Mouse (Mus musculus) kidney, embryonic 14.5 days (tissue): ENCODE data around the gene Gna15. TPM values are rescaled to one million over a fixed set of nuclear protein-coding genes. Genes with fewer than 3 reads are reported as not detected.
A peak's percentile ranks its signal among the peaks of the same experiment; 100 is the strongest.

Experiments
- ATAC-seq: fragments of 200-750 bp; cut with Nextera tagmentation; 2 replicates; pipeline ENCODE4 v1.8.0; 2017; ENCODE audit warnings: moderate number of reproducible peaks, mild to moderate bottlenecking, moderate TSS enrichment, moderate library complexity; ENCODE audit not compliant: low FRiP score, low TSS enrichment
- H3K27ac ChIP-seq: fragments of 300-500 bp; sonication (generic); 2 replicates; pipeline ENCODE4 v1.5.1; 2014; ENCODE audit warnings: low read depth, mild to moderate bottlenecking, low read length, moderate library complexity, mixed read lengths
- H3K27me3 ChIP-seq: fragments of 300-500 bp; sonication (generic); 2 replicates; pipeline ENCODE4 v1.6.1; 2014; ENCODE audit warnings: mild to moderate bottlenecking, low read length; ENCODE audit not compliant: control insufficient read depth, insufficient read depth
- H3K36me3 ChIP-seq: fragments of 300-500 bp; sonication (generic); 2 replicates; pipeline ENCODE4 v1.6.1; 2014; ENCODE audit warnings: low read length, mixed read lengths; ENCODE audit not compliant: control insufficient read depth, insufficient read depth
- H3K4me1 ChIP-seq: fragments of 300-500 bp; sonication (generic); 2 replicates; pipeline ENCODE4 v1.6.1; 2014; ENCODE audit warnings: low read length, mixed read lengths; ENCODE audit not compliant: control insufficient read depth, insufficient read depth
- H3K4me2 ChIP-seq: fragments of 300-500 bp; sonication (generic); replicated peaks from 2 replicates; pipeline ENCODE4 v1.6.1; 2014; ENCODE audit warnings: low read depth, mild to moderate bottlenecking, low read length
- H3K4me3 ChIP-seq: fragments of 300-500 bp; sonication (generic); 2 replicates; pipeline ENCODE4 v1.5.1; 2014; ENCODE audit warnings: mild to moderate bottlenecking, low read length
- H3K9ac ChIP-seq: fragments of 300-500 bp; sonication (generic); 2 replicates; pipeline ENCODE4 v1.6.1; 2014; ENCODE audit warnings: low read depth, mild to moderate bottlenecking, low read length, moderate library complexity
- H3K9me3 ChIP-seq: fragments of 300-500 bp; sonication (generic); 2 replicates; pipeline ENCODE4 v1.6.1; 2016; ENCODE audit warnings: low read length; ENCODE audit not compliant: control insufficient read depth
- WGBS: fragments of 180-500 bp; shearing (Covaris S2); extraction: QIAGEN DNeasy Blood & Tissue Kit; methylation state at CpG from one replicate; pipeline ENCODE4 v1.1.7; 2014; 5-methylcytosine and 5-hydroxymethylcytosine counted together
- polyA plus RNA-seq: library from polyadenylated mRNA; unstranded; fragments of >200 nt; fragmentation: Nextera tagmentation; extraction: Ambion mirVana; gene quantifications from 2 replicates; pipeline ENCODE4 v1.2.1, GENCODE M21; 2014

Gene Gna15
- polyA plus RNA-seq, 1 experiment from 2014 or later: 0.60 TPM

DNA sequence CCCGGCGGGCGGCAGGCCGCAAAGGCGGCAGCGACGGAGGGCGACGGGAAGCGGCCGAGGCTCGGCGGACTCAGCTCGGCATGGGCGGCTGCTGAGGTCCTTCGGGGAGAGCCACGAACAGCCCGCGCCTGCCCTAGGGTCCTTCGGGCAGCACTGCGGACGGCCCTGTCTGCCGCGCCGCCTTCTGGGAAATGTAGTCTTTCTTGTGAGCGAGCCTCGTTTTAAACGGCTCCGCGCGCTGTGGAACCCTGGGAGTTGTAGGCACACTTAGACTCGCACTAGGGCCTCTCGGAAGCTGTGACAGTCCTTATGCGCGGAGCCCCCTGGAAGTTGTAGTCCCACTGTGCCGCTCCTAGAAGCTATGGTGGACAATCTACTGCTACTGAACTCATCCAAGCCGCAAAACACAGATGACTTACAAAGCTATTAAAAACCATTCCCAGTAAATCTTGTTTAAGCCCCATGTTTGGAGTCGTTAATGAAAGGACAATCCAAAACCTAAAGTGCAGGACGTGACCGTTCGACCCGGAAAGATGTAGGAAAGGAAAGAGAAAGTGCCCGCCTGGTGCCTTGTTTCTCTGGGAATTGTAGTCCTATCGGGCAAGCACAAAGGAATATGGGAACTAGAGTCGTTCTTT is 27.6 kb downstream of the Gna15 start, which contains the start of gene Ncln:
Ncln (minus strand) TSS at position 129 of the 638 bp plus-strand sequence.
- ATAC-seq: peak; percentile 95
- Histone ChIP-seq H3K9me3 (no peaks in the 10 kb centered on the region), H3K4me1 (peaks cover 11% of the 10 kb centered on the region), H3K27me3 (no peaks in the 10 kb centered on the region), H3K4me3 (peak within 1 kb of the TSS; percentile 78), H3K36me3 (peaks cover 26% of the 10 kb centered on the region), H3K27ac (peak within 1 kb of the TSS; percentile 48; the same call in 1 of the 2 replicates), H3K4me2 (peak within 1 kb of the TSS; percentile 96), H3K9ac (peak within 1 kb of the TSS; percentile 83)
- WGBS: under 1% methylated on average over 32 of the region's 45 CpGs

DNA sequence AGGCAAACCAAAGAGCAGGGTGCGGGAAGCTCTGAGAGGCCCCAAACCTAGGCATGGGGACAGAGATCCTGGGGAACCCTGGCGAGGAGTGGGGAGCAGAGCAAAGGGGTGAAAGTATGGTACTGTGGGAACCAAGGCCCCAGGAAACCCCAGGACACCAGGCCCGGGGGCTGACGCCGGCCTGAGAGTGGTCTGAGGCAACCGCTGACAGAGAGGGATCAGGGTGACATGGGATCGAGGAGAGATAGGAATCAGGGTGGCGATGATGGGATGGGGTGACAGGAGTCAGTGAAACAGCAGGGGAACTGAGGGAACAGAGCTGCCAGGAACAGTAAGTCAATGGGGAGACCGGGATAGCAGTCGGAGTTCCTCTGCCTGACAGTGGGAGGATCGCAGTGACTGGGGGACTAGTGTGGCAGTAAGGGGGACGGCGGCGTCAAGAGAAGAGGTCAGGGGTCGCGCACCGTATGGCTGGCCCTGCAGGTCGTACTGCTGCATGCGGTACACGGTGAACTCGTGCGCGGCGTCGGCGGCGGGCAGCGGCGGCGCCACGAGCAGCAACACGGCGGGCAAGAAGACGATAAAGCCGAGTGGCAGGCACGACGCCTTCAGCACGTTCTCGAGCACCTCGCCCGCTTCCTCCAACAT is 28.3 kb downstream of the Gna15 start:
- peak overlapping the region; percentile 96 for H3K4me2 ChIP-seq
- H3K27me3 ChIP-seq: no peaks in the 10 kb centered on the region
- peak overlapping the region; percentile 83 for H3K9ac ChIP-seq
- peaks cover 32% of the 10 kb centered on the region for H3K36me3 ChIP-seq
- peak overlapping the region; percentile 38; the same call in 1 of the 2 replicates for H3K27ac ChIP-seq
- H3K4me3 ChIP-seq: peak overlapping the region; percentile 78
- H3K9me3 ChIP-seq: no peaks in the 10 kb centered on the region
- ATAC-seq: peak; percentile 17
- WGBS: 1% methylated on average over 38 of the region's 41 CpGs
- peaks cover 11% of the 10 kb centered on the region for H3K4me1 ChIP-seq

DNA sequence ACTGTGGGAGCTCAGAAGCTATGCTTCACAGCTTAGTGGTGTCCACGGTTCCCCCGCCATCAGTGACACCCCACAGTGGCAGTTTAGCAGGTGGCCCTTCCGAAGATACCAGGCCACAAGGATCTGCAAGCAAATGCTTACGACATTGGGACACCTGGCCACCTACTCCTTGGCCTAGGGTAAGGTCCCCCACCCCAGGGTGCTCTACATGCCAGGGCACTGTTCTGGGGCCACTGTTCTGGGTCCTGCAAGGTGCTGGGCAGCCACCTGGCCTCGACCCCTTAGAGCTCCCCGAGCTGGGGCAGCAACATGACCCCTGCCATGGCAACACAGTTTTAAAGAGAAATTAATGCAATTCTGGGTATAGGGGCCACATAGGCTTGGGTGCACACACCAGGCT is 28.9 kb downstream of the Gna15 start:
- H3K9ac ChIP-seq: peak overlapping the region; percentile 83
- no peaks in the 10 kb centered on the region for H3K27me3 ChIP-seq
- H3K4me1 ChIP-seq: peaks cover 11% of the 10 kb centered on the region
- ATAC-seq: no peak
- H3K4me2 ChIP-seq: peak overlapping the region; percentile 96
- no peak overlapping the region for H3K27ac ChIP-seq
- H3K9me3 ChIP-seq: no peaks in the 10 kb centered on the region
- H3K36me3 ChIP-seq: peaks cover 38% of the 10 kb centered on the region
- peak overlapping the region; percentile 78 for H3K4me3 ChIP-seq
- 73% methylated on average over 6 of the region's 6 CpGs for WGBS

GRCm38 (mm10) chr10:81494260-81495041 is 29.6 kb downstream of the Gna15 start:
- peaks cover 11% of the 10 kb centered on the region for H3K4me1 ChIP-seq
- no peak overlapping the region for H3K27ac ChIP-seq
- no peaks in the 10 kb centered on the region for H3K9me3 ChIP-seq
- peak overlapping the region; percentile 78; the same call in 1 of the 2 replicates for H3K4me3 ChIP-seq
- WGBS: 75% methylated on average over 11 of the region's 11 CpGs
- peaks cover 45% of the 10 kb centered on the region for H3K36me3 ChIP-seq
- H3K27me3 ChIP-seq: no peaks in the 10 kb centered on the region
- ATAC-seq: no peak
- H3K9ac ChIP-seq: peak overlapping the region; percentile 83; the same call in 1 of the 2 replicates
- no peak overlapping the region for H3K4me2 ChIP-seq

DNA sequence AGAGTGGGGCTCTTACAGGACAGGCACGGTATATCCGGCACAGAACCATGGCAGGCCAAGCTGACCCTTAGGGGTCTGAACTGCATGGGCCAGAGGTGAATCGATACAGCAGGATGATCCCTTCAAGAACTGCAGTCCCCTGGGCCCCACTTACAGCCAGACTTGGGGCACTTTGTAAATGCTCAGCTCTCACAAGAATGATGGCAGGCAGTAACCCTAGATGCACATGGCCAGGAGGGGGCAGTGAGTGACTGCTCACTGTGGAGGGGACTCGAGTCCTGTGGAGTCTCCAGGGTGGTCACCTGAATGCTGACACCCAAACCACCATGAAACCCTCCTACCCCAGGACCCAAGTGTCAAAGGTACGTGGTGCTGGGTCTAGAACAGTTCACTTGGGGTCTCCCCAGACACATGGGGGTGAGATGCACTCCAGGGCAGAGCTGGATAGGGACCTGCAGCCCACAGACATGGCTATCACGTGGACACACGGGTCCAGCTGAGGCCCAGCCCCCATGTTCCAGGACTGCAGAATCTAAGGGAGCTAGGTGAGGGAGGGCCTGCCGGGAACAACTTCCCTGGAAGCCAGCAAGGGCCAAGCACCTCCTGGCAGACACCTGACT is 30.3 kb downstream of the Gna15 start:
- no peak overlapping the region for H3K9ac ChIP-seq
- peaks cover 52% of the 10 kb centered on the region for H3K36me3 ChIP-seq
- no peaks in the 10 kb centered on the region for H3K9me3 ChIP-seq
- no peak for ATAC-seq
- no peak overlapping the region for H3K27ac ChIP-seq
- no peak overlapping the region for H3K4me2 ChIP-seq
- no peaks in the 10 kb centered on the region for H3K27me3 ChIP-seq
- H3K4me3 ChIP-seq: no peak overlapping the region
- peaks cover 11% of the 10 kb centered on the region for H3K4me1 ChIP-seq
- WGBS: 70% methylated on average over 8 of the region's 8 CpGs

DNA sequence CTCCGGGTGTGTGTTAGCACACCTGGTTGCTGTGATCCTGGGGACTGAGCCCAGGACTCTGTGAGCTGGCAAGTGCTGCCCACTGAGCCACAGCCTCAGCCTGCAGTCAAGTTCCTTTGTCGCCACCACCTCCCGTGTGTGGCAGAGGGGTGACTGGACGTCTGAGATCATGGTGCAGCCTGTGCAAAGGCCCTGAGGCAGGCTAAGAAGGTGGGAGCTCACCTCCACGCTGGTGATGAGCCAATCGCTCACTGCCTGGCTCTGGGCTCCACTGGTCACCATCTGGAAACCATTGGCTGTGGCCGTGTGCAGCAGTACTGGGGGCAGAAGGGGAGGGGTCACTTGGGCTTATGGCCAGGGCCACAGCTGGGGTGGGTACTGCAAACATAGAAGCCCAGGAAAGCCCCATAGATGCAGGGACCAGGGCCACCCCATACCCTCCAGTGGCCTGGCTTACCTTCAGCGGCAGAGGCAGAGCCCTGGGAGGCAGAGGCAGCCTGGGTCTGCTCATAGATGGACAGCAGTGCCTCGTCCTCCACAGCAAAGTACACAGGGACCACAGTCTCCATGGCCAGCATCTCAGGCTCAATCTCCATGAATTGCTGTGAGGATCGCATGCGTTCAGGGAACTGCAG is 31.3 kb downstream of the Gna15 start:
- Histone ChIP-seq H3K27ac (no peak overlapping the region), H3K4me2 (no peak overlapping the region), H3K27me3 (no peaks in the 10 kb centered on the region), H3K4me1 (peaks cover 11% of the 10 kb centered on the region), H3K9ac (no peak overlapping the region), H3K9me3 (no peaks in the 10 kb centered on the region), H3K36me3 (peaks cover 62% of the 10 kb centered on the region), H3K4me3 (no peak overlapping the region)
- no peak for ATAC-seq
- 89% methylated on average over 11 of the region's 11 CpGs for WGBS

DNA sequence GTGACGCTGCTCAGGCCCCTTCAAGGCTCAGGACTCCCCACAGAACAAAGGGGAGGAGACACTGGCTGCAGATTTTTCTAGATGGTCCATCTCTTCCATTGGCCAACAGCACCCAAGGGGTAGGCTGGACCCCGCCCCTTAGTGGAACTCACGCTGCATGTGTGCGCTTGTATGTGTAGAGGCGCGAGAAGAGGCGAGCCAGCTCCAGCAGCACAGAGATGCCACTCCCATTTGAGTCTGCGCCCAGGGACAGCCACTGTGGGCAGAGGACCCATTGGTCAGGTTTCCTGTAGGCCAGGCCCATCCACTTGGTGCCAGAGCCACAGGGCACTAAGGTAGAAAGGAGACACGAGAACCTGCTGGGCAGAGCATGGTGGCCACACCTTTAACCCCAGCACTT is 33.0 kb downstream of the Gna15 start:
- no peaks in the 10 kb centered on the region for H3K9me3 ChIP-seq
- no peak for ATAC-seq
- no peak overlapping the region for H3K4me2 ChIP-seq
- no peak overlapping the region for H3K27ac ChIP-seq
- H3K9ac ChIP-seq: no peak overlapping the region
- H3K4me1 ChIP-seq: peaks cover 11% of the 10 kb centered on the region
- no peaks in the 10 kb centered on the region for H3K27me3 ChIP-seq
- H3K4me3 ChIP-seq: no peak overlapping the region
- 92% methylated on average over 9 of the region's 9 CpGs for WGBS
- peaks cover 79% of the 10 kb centered on the region for H3K36me3 ChIP-seq

- Histone ChIP-seq H3K27ac (no peak overlapping the region), H3K4me3 (no peak overlapping the region), H3K27me3 (no peaks in the 10 kb centered on the region), H3K9ac (no peak overlapping the region), H3K4me2 (no peak overlapping the region), H3K9me3 (no peaks in the 10 kb centered on the region), H3K36me3 (peaks cover 79% of the 10 kb centered on the region), H3K4me1 (peaks cover 4% of the 10 kb centered on the region)
- no peak for ATAC-seq
- WGBS: 79% methylated on average over 14 of the region's 14 CpGs
These were observed 34.1 kb downstream of the Gna15 start for GRCm38 (mm10) chr10:81489941-81490340.
